In the genomic region with DNA sequence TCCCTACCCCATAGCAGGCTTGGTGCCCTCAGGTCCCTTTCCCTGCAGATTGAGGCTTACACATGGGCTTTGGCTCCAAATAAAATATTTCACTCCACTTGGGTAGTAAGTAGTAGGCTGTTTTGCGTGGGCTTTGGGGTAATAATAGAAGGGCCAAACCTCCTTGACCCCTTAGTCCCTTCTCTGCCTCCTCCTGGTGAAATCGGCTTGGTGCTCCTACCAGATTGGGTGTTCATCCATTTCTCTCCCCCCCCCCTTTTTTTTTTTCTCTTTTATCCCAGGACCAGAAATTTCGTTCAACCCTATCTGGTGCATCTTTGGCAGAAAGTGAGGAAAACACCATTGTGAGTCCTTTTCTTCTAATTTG, we compare ENCODE assay signal across 8 mouse cellular contexts. TPM values are rescaled to one million over a fixed set of nuclear protein-coding genes. Genes with fewer than 3 reads are reported as not detected.
DNase-seq lines count a peak whose midpoint lies in the region; ATAC-seq and TF ChIP-seq lines count a peak whose summit lies in the region.

No protein-coding gene starts in this region.

- H3K9ac ChIP-seq in liver, embryonic 11.5 days (ENCODE audit: low read depth, low read length): peak overlapping the region; percentile 89
- H3K9ac ChIP-seq in stomach, postnatal 0 days (ENCODE audit: low read length): peak overlapping the region; percentile 96

- WGBS in thymus, adult 2 months: 0% methylated on average over 3 of the region's 3 CpGs
- WGBS in liver, embryonic 11.5 days: 2% methylated on average over 3 of the region's 3 CpGs
- 0% methylated on average over 3 of the region's 3 CpGs for WGBS in stomach, postnatal 0 days

- peak overlapping the region; percentile 73 for H3K4me3 ChIP-seq in thymus, adult 2 months (ENCODE audit: control insufficient read depth, insufficient read depth, low read length)
- peak overlapping the region; percentile 70 for H3K4me3 ChIP-seq in liver, embryonic 11.5 days (ENCODE audit: low read depth, low read length)
- H3K4me3 ChIP-seq in stomach, postnatal 0 days (ENCODE audit: low read depth, low read length): peak overlapping the region; percentile 86

- no peak for TF ChIP-seq CTCF in thymus, adult 2 months (IDR thresholded peaks at IDR 0.05; ENCODE audit: borderline replicate concordance, control insufficient read depth, extremely low read depth, insufficient read depth, low read length, poor library complexity)
- no peak for TF ChIP-seq CTCF in stomach, postnatal 0 days (IDR thresholded peaks at IDR 0.05; ENCODE audit: low read depth)

- H3K4me1 ChIP-seq in thymus, adult 2 months (replicated peaks; ENCODE audit: control insufficient read depth, insufficient read depth, low read length): no peaks in the 10 kb centered on the region
- peaks cover 4% of the 10 kb centered on the region; the same call in 1 of the 2 replicates for H3K4me1 ChIP-seq in liver, embryonic 11.5 days (replicated peaks; ENCODE audit: control insufficient read depth, insufficient read depth, low read length)
- no peaks in the 10 kb centered on the region for H3K4me1 ChIP-seq in stomach, postnatal 0 days (replicated peaks; ENCODE audit: control insufficient read depth, insufficient read depth)

- ATAC-seq in liver, embryonic 11.5 days (replicated peaks; ENCODE audit: low FRiP score): no peak
- no peak for ATAC-seq in stomach, postnatal 0 days (ENCODE audit: low FRiP score, low TSS enrichment)

- H3K9me3 ChIP-seq in liver, embryonic 11.5 days (ENCODE audit: control insufficient read depth, low read length): no peaks in the 10 kb centered on the region
- H3K9me3 ChIP-seq in stomach, postnatal 0 days (ENCODE audit: control insufficient read depth, low read length): no peaks in the 10 kb centered on the region

- H3K4me2 ChIP-seq in liver, embryonic 11.5 days: peak overlapping the region; percentile 83
- H3K4me2 ChIP-seq in stomach, postnatal 0 days (replicated peaks; ENCODE audit: low read depth): peak overlapping the region; percentile 68

- no peaks in the 10 kb centered on the region for H3K27me3 ChIP-seq in thymus, adult 2 months (ENCODE audit: control insufficient read depth, insufficient read depth, low read length)
- H3K27me3 ChIP-seq in liver, embryonic 11.5 days (replicated peaks; ENCODE audit: control insufficient read depth, insufficient read depth, low read length): no peaks in the 10 kb centered on the region
- H3K27me3 ChIP-seq in stomach, postnatal 0 days (ENCODE audit: control insufficient read depth, insufficient read depth, low read length): no peaks in the 10 kb centered on the region

- no peak for TF ChIP-seq EP300 in stomach, postnatal 0 days (optimal IDR thresholded peaks at IDR 0.05)

- 0 out of 2 replicates have a peak, but pooled peaks cover 4% of the 10 kb centered on the region for H3K36me3 ChIP-seq in thymus, adult 2 months (ENCODE audit: control insufficient read depth, insufficient read depth, low read length)
- H3K36me3 ChIP-seq in liver, embryonic 11.5 days (ENCODE audit: control insufficient read depth, insufficient read depth, low read length): peaks cover 4% of the 10 kb centered on the region
- no peaks in the 10 kb centered on the region for H3K36me3 ChIP-seq in stomach, postnatal 0 days (ENCODE audit: control insufficient read depth, insufficient read depth, low read length)

- H3K27ac ChIP-seq in thymus, adult 2 months (ENCODE audit: control insufficient read depth, insufficient read depth, low read length): peak overlapping the region; percentile 75
- H3K27ac ChIP-seq in liver, embryonic 11.5 days (ENCODE audit: low read depth, low read length): peak overlapping the region; percentile 93
- H3K27ac ChIP-seq in stomach, postnatal 0 days (replicated peaks): peak overlapping the region; percentile 100

- peak; percentile 66 for DNase-seq in embryo, embryonic 10.5 days (ENCODE audit: low spot score)
- no peak for DNase-seq in embryo, embryonic 9.5 days (ENCODE audit: extremely low spot score)
- DNase-seq in thymus, adult 2 months: no peak
- no peak for DNase-seq in thymus, postnatal 4 days
- DNase-seq in liver, embryonic 11.5 days (ENCODE audit: low spot score): no peak
- no peak for DNase-seq in stomach, postnatal 0 days (ENCODE audit: low spot score)
- no peak for DNase-seq in spleen, postnatal 10 days (ENCODE audit: low spot score in 2 of 2)
- DNase-seq in right cerebral cortex, postnatal 36 days (ENCODE audit: low spot score in 2 of 2): no peak

- TF ChIP-seq POLR2A in thymus, adult 2 months (IDR thresholded peaks at IDR 0.05; ENCODE audit: control insufficient read depth, extremely low read depth, insufficient read depth, low read length, poor library complexity): no peak

RNA-seq across cellular contexts. Expression of a gene that starts 1.0 kb away (rescaled TPM):
- polyA plus RNA-seq in thymus, adult 2 months (2012; rRNA removed): 15.3 and 16.6 TPM in 2 replicates
- 24.4 and 32.0 TPM in 2 replicates for polyA plus RNA-seq in liver, embryonic 11.5 days (2014; fragmentation: Nextera tagmentation; extraction: Ambion mirVana)
- 11.1 and 11.3 TPM in 2 replicates for polyA plus RNA-seq in stomach, postnatal 0 days (2015; fragmentation: Nextera tagmentation; extraction: Ambion mirVana)
